ENCODE assay signal across 22 mouse cellular contexts in genomic region chr5:142968411-142968810, GRCm38 (mm10). TPM values are rescaled to one million over a fixed set of nuclear protein-coding genes. Genes with fewer than 3 reads are reported as not detected.
DNase-seq lines count a peak whose midpoint lies in the region; ATAC-seq and TF ChIP-seq lines count a peak whose summit lies in the region.
"Had no signal": no experiment of that assay in that cellular context is flagged by ENCODE, and none has a peak within 500 bp of the region (broad histone marks: within the 10 kb centered on the region; RNA-seq: fewer than 3 reads in every experiment).

No protein-coding gene starts in this region.

- H3K9ac ChIP-seq in neural tube, embryonic 15.5 days (replicated peaks) = no peak overlapping the region
- H3K9ac ChIP-seq: hindbrain, embryonic 14.5 days; limb, embryonic 12.5 days; liver, embryonic 14.5 days; neural tube, embryonic 13.5 days had no signal

- H3K4me2 ChIP-seq in neural tube, embryonic 15.5 days = no peak overlapping the region
- H3K4me2 ChIP-seq: hindbrain, embryonic 14.5 days; limb, embryonic 12.5 days; neural tube, embryonic 13.5 days had no signal

- H3K27me3 ChIP-seq in neural tube, embryonic 15.5 days (replicated peaks) = no peaks in the 10 kb centered on the region
- H3K27me3 ChIP-seq: limb, embryonic 12.5 days; neural tube, embryonic 13.5 days had no signal

- DNase-seq in frontal cortex, postnatal 10 days (ENCODE audit: low spot score in 2 of 2) = no peak
- DNase-seq in frontal cortex, adult 2 months (ENCODE audit: extremely low spot score in 1 of 2, low spot score in 1 of 2) = peak; percentile 87 to 92
- peak; percentile 61 to 80 for DNase-seq in left cerebral cortex, adult 2 months (ENCODE audit: extremely low spot score in 1 of 2, low spot score in 2 of 2)
- peak; percentile 41 for DNase-seq in right cerebral cortex, postnatal 14 days
- DNase-seq in kidney, postnatal 25 days = no peak
- DNase-seq in T-cell, adult 2 months (ENCODE audit: low spot score) = no peak
- DNase-seq: adrenal gland, postnatal 25 days; cerebellum, adult 9-11 months; embryo, embryonic 11 days; gastrocnemius, adult 2 months; heart, postnatal 10 days; kidney, adult 11 months; kidney, postnatal 10 days had no signal

- peak; percentile 62 for ATAC-seq in frontal cortex, adult (ENCODE audit: low TSS enrichment)
- no peak for ATAC-seq in neural tube, embryonic 15.5 days (ENCODE audit: low FRiP score)
- ATAC-seq: lung, postnatal 0 days had no signal

- peak overlapping the region; percentile 83 for H3K27ac ChIP-seq in left cerebral cortex, adult 2 months
- H3K27ac ChIP-seq in neural tube, embryonic 15.5 days (replicated peaks) = no peak overlapping the region
- H3K27ac ChIP-seq: gastrocnemius, adult 2 months; hindbrain, embryonic 14.5 days; limb, embryonic 12.5 days; liver, embryonic 14.5 days; midbrain, embryonic 10.5 days; neural tube, embryonic 13.5 days had no signal

- H3K4me1 ChIP-seq in neural tube, embryonic 15.5 days = peaks cover 39% of the 10 kb centered on the region

- peaks cover 58% of the 10 kb centered on the region for H3K36me3 ChIP-seq in neural tube, embryonic 15.5 days

- WGBS in neural tube, embryonic 15.5 days = 89% methylated on average over 14 of the region's 14 CpGs

- TF ChIP-seq CTCF in left cerebral cortex, adult 2 months (IDR thresholded peaks at IDR 0.05) = no peak

- no peak overlapping the region for H3K4me3 ChIP-seq in left cerebral cortex, adult 2 months
- H3K4me3 ChIP-seq in neural tube, embryonic 15.5 days (replicated peaks) = no peak overlapping the region
- H3K4me3 ChIP-seq: gastrocnemius, adult 2 months; limb, embryonic 12.5 days; midbrain, embryonic 10.5 days; neural tube, embryonic 13.5 days had no signal

- H3K9me3 ChIP-seq in neural tube, embryonic 15.5 days (replicated peaks) = no peaks in the 10 kb centered on the region
- H3K9me3 ChIP-seq: limb, embryonic 12.5 days; neural tube, embryonic 13.5 days had no signal

- intact Hi-C loops in left cerebral cortex, adult 2 months (cut with DNase I) = loop anchor here (1.0 to 10.0 kb wide), 4 partner anchors 70 to 726 kb away; partner anchors contain the start of genes Slc29a4 and Tnrc18

RNA-seq across cellular contexts. Expression of gene Fscn1, which starts 8.3 kb away (rescaled TPM):
- polyA plus RNA-seq in frontal cortex, adult 2 months (2012; rRNA removed) = 304 and 315 TPM in 2 replicates
- total RNA-seq in left cerebral cortex, adult 2 months (2021) = 100 to 1,000 TPM; 334 to 344 TPM
- polyA plus RNA-seq in neural tube, embryonic 15.5 days (2015; fragmentation: Nextera tagmentation; extraction: Ambion mirVana) = 385 and 432 TPM in 2 replicates
- total RNA-seq: monocyte, adult 5-6 weeks had no signal

Comparison
In these comparisons a context has a peak if more than half of its experiments do, and no peak if none do; other contexts are left out.
1. DNase-seq: peak in frontal cortex, adult 2 months (2 of 2), left cerebral cortex, adult 2 months (2 of 2) and right cerebral cortex, postnatal 14 days (single experiment); none in frontal cortex, postnatal 10 days (0 of 2), kidney, postnatal 25 days (0 of 2) and T-cell, adult 2 months (single experiment).